ENCODE assay signal across 8 mouse cellular contexts in the genomic region with DNA sequence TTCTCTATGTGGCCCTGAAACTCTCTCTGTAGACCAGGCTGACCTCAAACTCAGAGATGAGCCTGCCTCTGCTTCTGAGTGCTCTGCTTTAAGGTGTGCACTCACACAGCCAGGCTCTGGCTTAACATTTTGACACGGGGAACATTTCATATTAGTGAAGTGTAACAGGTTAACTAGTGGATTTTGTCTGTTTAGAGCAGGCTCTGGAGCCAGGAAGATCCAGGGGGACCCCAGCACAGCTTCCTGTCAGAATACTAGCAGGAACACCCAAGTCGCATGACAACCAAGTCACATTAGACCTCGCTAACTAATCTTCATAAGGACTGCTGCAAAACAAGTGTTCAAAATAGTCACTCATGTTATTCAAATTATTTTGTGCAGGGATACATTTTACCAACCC. TPM values are rescaled to one million over a fixed set of nuclear protein-coding genes. Genes with fewer than 3 reads are reported as not detected.
DNase-seq lines count a peak whose midpoint lies in the region; ATAC-seq and TF ChIP-seq lines count a peak whose summit lies in the region.

No protein-coding gene starts in this region.

- H3K36me3 ChIP-seq in intestine, postnatal 0 days (ENCODE audit: control insufficient read depth, insufficient read depth): no peaks in the 10 kb centered on the region
- no peaks in the 10 kb centered on the region for H3K36me3 ChIP-seq in neural tube, embryonic 14.5 days (ENCODE audit: control insufficient read depth, insufficient read depth, low read length)

- H3K4me1 ChIP-seq in embryonic fibroblast, embryonic 13.5 days (ENCODE audit: control insufficient read depth, insufficient read depth, low read length): no peaks in the 10 kb centered on the region; the same call in 1 of the 2 replicates
- peaks cover 4% of the 10 kb centered on the region; the same call in 1 of the 2 replicates for H3K4me1 ChIP-seq in intestine, postnatal 0 days (replicated peaks; ENCODE audit: control insufficient read depth, insufficient read depth, low read length)
- H3K4me1 ChIP-seq in neural tube, embryonic 14.5 days (ENCODE audit: control insufficient read depth, insufficient read depth, low read length): peaks cover 6% of the 10 kb centered on the region

- TF ChIP-seq POLR2A in embryonic fibroblast, embryonic 13.5 days (IDR thresholded peaks at IDR 0.05; ENCODE audit: low read depth, low read length): no peak

- no peaks in the 10 kb centered on the region for H3K27me3 ChIP-seq in intestine, postnatal 0 days (replicated peaks; ENCODE audit: control insufficient read depth, insufficient read depth, low read length)
- no peaks in the 10 kb centered on the region for H3K27me3 ChIP-seq in neural tube, embryonic 14.5 days (ENCODE audit: control insufficient read depth, insufficient read depth, low read length)

- H3K4me3 ChIP-seq in embryonic fibroblast, embryonic 13.5 days (ENCODE audit: insufficient read depth, low read length): peak overlapping the region; percentile 39
- peak overlapping the region; percentile 65 for H3K4me3 ChIP-seq in intestine, postnatal 0 days (ENCODE audit: low read depth, low read length)
- peak overlapping the region; percentile 75 for H3K4me3 ChIP-seq in neural tube, embryonic 14.5 days (ENCODE audit: low read depth, low read length)

- ATAC-seq in intestine, postnatal 0 days: no peak
- no peak for ATAC-seq in neural tube, embryonic 14.5 days (ENCODE audit: low read depth)

- H3K9me3 ChIP-seq in intestine, postnatal 0 days (ENCODE audit: control insufficient read depth): no peaks in the 10 kb centered on the region
- no peaks in the 10 kb centered on the region for H3K9me3 ChIP-seq in neural tube, embryonic 14.5 days (ENCODE audit: control insufficient read depth, low read length)

- H3K27ac ChIP-seq in embryonic fibroblast, embryonic 13.5 days (ENCODE audit: insufficient read depth, low read length): no peak overlapping the region
- H3K27ac ChIP-seq in intestine, postnatal 0 days (ENCODE audit: low read depth, low read length): no peak overlapping the region
- H3K27ac ChIP-seq in neural tube, embryonic 14.5 days (ENCODE audit: low read depth, low read length): peak overlapping the region; percentile 95

- H3K4me2 ChIP-seq in intestine, postnatal 0 days (replicated peaks; ENCODE audit: low read depth): peak overlapping the region; percentile 69
- peak overlapping the region; percentile 78 for H3K4me2 ChIP-seq in neural tube, embryonic 14.5 days (ENCODE audit: low read depth, low read length)

- DNase-seq in spleen, adult 12 weeks (ENCODE audit: low spot score): peak; percentile 6
- DNase-seq in spleen, adult 18-20 months: no peak
- DNase-seq in right cerebral cortex, adult 18-20 months: no peak
- no peak for DNase-seq in adrenal gland, adult (ENCODE audit: inconsistent age in 2 of 2, low spot score in 1 of 2)
- DNase-seq in layer of hippocampus, postnatal 10 days (ENCODE audit: low spot score in 2 of 2): no peak

- peak overlapping the region; percentile 89; the same call in 1 of the 2 replicates for H3K9ac ChIP-seq in intestine, postnatal 0 days (ENCODE audit: low read depth, low read length)
- peak overlapping the region; percentile 71 for H3K9ac ChIP-seq in neural tube, embryonic 14.5 days (replicated peaks; ENCODE audit: low read depth, low read length)

- TF ChIP-seq CTCF in embryonic fibroblast, embryonic 13.5 days (IDR thresholded peaks at IDR 0.05; ENCODE audit: borderline replicate concordance, insufficient read depth, low read length): no peak
- no peak for TF ChIP-seq CTCF in intestine, postnatal 0 days (IDR thresholded peaks at IDR 0.05; ENCODE audit: low read depth)

- WGBS in intestine, postnatal 0 days: 49% methylated on average over 3 of the region's 3 CpGs
- WGBS in neural tube, embryonic 14.5 days: 35% methylated on average over 3 of the region's 3 CpGs

RNA-seq across cellular contexts. Expression of gene Ogdh, which starts 0.6 kb away (rescaled TPM):
- 75.8 and 89.6 TPM in 2 replicates for polyA plus RNA-seq in embryonic fibroblast, embryonic 13.5 days (2011; ENCODE audit: insufficient read length, low read depth, missing spikeins)
- polyA plus RNA-seq in intestine, postnatal 0 days (2015; fragmentation: Nextera tagmentation; extraction: Ambion mirVana): 141 and 148 TPM in 2 replicates
- 115 and 131 TPM in 2 replicates for polyA plus RNA-seq in neural tube, embryonic 14.5 days (2014; fragmentation: Nextera tagmentation; extraction: Ambion mirVana)
- total RNA-seq in layer of hippocampus, postnatal 10 days (2021): 100 to 1,000 TPM; 218 to 231 TPM

RNA-seq across cellular contexts. Expression of gene Tmed4, which starts 16.2 kb away (rescaled TPM):
- 60.9 and 63.0 TPM in 2 replicates for polyA plus RNA-seq in embryonic fibroblast, embryonic 13.5 days (2011; ENCODE audit: insufficient read length, low read depth, missing spikeins)
- polyA plus RNA-seq in intestine, postnatal 0 days (2015; fragmentation: Nextera tagmentation; extraction: Ambion mirVana): 198 and 203 TPM in 2 replicates
- 130 and 133 TPM in 2 replicates for polyA plus RNA-seq in neural tube, embryonic 14.5 days (2014; fragmentation: Nextera tagmentation; extraction: Ambion mirVana)
- 10 to 100 TPM; 67.6 to 73.7 TPM for total RNA-seq in layer of hippocampus, postnatal 10 days (2021)

RNA-seq across cellular contexts. Expression of gene Ddx56, which starts 23.3 kb away (rescaled TPM):
- polyA plus RNA-seq in embryonic fibroblast, embryonic 13.5 days (2011; ENCODE audit: insufficient read length, low read depth, missing spikeins): 38.5 and 39.4 TPM in 2 replicates
- polyA plus RNA-seq in intestine, postnatal 0 days (2015; fragmentation: Nextera tagmentation; extraction: Ambion mirVana): 36.3 and 39.7 TPM in 2 replicates
- polyA plus RNA-seq in neural tube, embryonic 14.5 days (2014; fragmentation: Nextera tagmentation; extraction: Ambion mirVana): 75.2 and 78.3 TPM in 2 replicates
- 10 to 100 TPM; 48.8 to 50.9 TPM for total RNA-seq in layer of hippocampus, postnatal 10 days (2021)
